Mouse (Mus musculus) myocyte (in vitro differentiated cells): ENCODE results near the gene Zfp318. TPM values are rescaled to one million over a fixed set of nuclear protein-coding genes. Genes with fewer than 3 reads are reported as not detected.

ENCODE experiments used
- H3K27me3 ChIP-seq: one replicate; pipeline ENCODE4 v1.6.1; 2011; ENCODE audit not compliant: control insufficient read depth, insufficient read depth, insufficient read length
- H3K36me3 ChIP-seq: one replicate; pipeline ENCODE4 v1.6.1; 2011; ENCODE audit not compliant: control insufficient read depth, insufficient read depth
- H3K4me2 ChIP-seq: one replicate; pipeline ENCODE4 v1.6.1; 2011; ENCODE audit warnings: low read depth, control low read depth
- H3K4me3 ChIP-seq: one replicate; pipeline ENCODE4 v1.5.1; 2011; ENCODE audit warnings: mild to moderate bottlenecking, control low read depth, moderate library complexity
- H3K79me2 ChIP-seq: one replicate; pipeline ENCODE4 v1.6.1; 2011; ENCODE audit not compliant: control insufficient read depth, insufficient read depth
- H3ac ChIP-seq: one replicate; pipeline ENCODE4 v1.6.1; 2011; ENCODE audit not compliant: control insufficient read depth, insufficient read length
- CEBPB ChIP-seq: IDR thresholded peaks from 2 replicates; pipeline ENCODE4 v1.6.1; 2011; ENCODE audit warnings: mild to moderate bottlenecking, moderate library complexity; ENCODE audit not compliant: poor library complexity, insufficient read depth, severe bottlenecking
- E2F4 ChIP-seq: IDR thresholded peaks from one replicate; pipeline ENCODE4 v1.6.1; 2011; ENCODE audit warnings: mild to moderate bottlenecking, control low read depth, moderate library complexity; ENCODE audit not compliant: insufficient read depth
- MAX ChIP-seq: IDR thresholded peaks from one replicate; pipeline ENCODE4 v1.6.1; 2011; ENCODE audit warnings: low read depth, mild to moderate bottlenecking, control low read depth
- MYOD1 ChIP-seq, 3 experiments: IDR thresholded peaks; one replicate each; pipeline ENCODE4 v1.6.1; 2011; ENCODE audit warnings: control low read depth in 2 of 3, low read depth in 2 of 3, mild to moderate bottlenecking in 2 of 3, moderate library complexity in 1 of 3; ENCODE audit not compliant: insufficient read length in 2 of 3, control insufficient read depth in 1 of 3
- MYOG ChIP-seq, 3 experiments: IDR thresholded peaks; one replicate each; pipeline ENCODE4 v1.6.1; 2011; ENCODE audit warnings: control low read depth in 2 of 3, low read depth in 2 of 3, mild to moderate bottlenecking in 2 of 3; ENCODE audit not compliant: insufficient read length in 2 of 3, control insufficient read depth in 1 of 3, insufficient read depth in 1 of 3
- POLR2A ChIP-seq: IDR thresholded peaks from one replicate; pipeline ENCODE4 v1.6.1; 2011; ENCODE audit warnings: low read depth, mild to moderate bottlenecking, control low read depth, moderate library complexity; ENCODE audit not compliant: insufficient read length
- POLR2AphosphoS2 ChIP-seq: IDR thresholded peaks from one replicate; pipeline ENCODE4 v1.6.1; 2011; ENCODE audit warnings: low read depth, control low read depth; ENCODE audit not compliant: insufficient read length
- REST ChIP-seq: IDR thresholded peaks from one replicate; pipeline ENCODE4 v1.6.1; 2011; ENCODE audit warnings: mild to moderate bottlenecking, control low read depth, moderate library complexity; ENCODE audit not compliant: insufficient read depth, insufficient read length
- SRF ChIP-seq: IDR thresholded peaks from one replicate; pipeline ENCODE4 v1.6.1; 2011; ENCODE audit warnings: low read depth; ENCODE audit not compliant: control insufficient read depth, insufficient read length
- TCF12 ChIP-seq: IDR thresholded peaks from one replicate; pipeline ENCODE4 v1.6.1; 2011; ENCODE audit warnings: mild to moderate bottlenecking, control low read depth; ENCODE audit not compliant: poor library complexity, insufficient read depth, severe bottlenecking
- TCF3 ChIP-seq: IDR thresholded peaks from one replicate; pipeline ENCODE4 v1.6.1; 2011; ENCODE audit warnings: low read depth, control low read depth; ENCODE audit not compliant: insufficient read length
- USF1 ChIP-seq: IDR thresholded peaks from one replicate; pipeline ENCODE4 v1.6.1; 2011; ENCODE audit warnings: low read depth, mild to moderate bottlenecking, control low read depth, moderate library complexity
- polyA plus RNA-seq: library from polyadenylated mRNA; unstranded; fragments of >200 nt; fragmentation: generic; extraction: Trizol; gene quantifications from one replicate; pipeline ENCODE4 v1.2.1, GENCODE M21; 2012; ENCODE audit warnings: missing spikeins

Gene Zfp318
- polyA plus RNA-seq, 1 experiment = 4.2 TPM

GRCm38 (mm10) chr17:46460673-46461072 is 77.1 kb downstream of the Zfp318 start:
- H3K36me3 ChIP-seq = no peaks in the 10 kb centered on the region
- TF ChIP-seq USF1 = no peak
- peak in 1 of 3 experiments; percentile 34 for TF ChIP-seq MYOG (IDR thresholded peaks at IDR 0.05; ENCODE audit: control insufficient read depth in 1 of 3, insufficient read depth in 1 of 3, insufficient read length in 2 of 3, low read depth in 2 of 3)
- TF ChIP-seq SRF = no peak
- TF ChIP-seq CEBPB = no peak
- TF ChIP-seq E2F4 = no peak
- no peak for TF ChIP-seq REST
- no peak for TF ChIP-seq MYOD1 (IDR thresholded peaks at IDR 0.05; ENCODE audit: control insufficient read depth in 1 of 3, insufficient read length in 2 of 3, low read depth in 2 of 3)
- no peak for TF ChIP-seq POLR2A
- no peak overlapping the region for H3K4me2 ChIP-seq
- no peak overlapping the region for H3ac ChIP-seq
- H3K4me3 ChIP-seq = no peak overlapping the region
- peaks cover 90% of the 10 kb centered on the region for H3K27me3 ChIP-seq
- H3K79me2 ChIP-seq = no peaks in the 10 kb centered on the region

GRCm38 (mm10) chr17:46461347-46461746 is 77.8 kb downstream of the Zfp318 start:
- no peak overlapping the region for H3K4me3 ChIP-seq
- H3ac ChIP-seq = no peak overlapping the region
- TF ChIP-seq MYOG (IDR thresholded peaks at IDR 0.05; ENCODE audit: control insufficient read depth in 1 of 3, insufficient read depth in 1 of 3, insufficient read length in 2 of 3, low read depth in 2 of 3) (no peak), REST (no peak), MYOD1 (IDR thresholded peaks at IDR 0.05; ENCODE audit: control insufficient read depth in 1 of 3, insufficient read length in 2 of 3, low read depth in 2 of 3) (no peak), SRF (no peak), MAX (no peak), TCF12 (no peak), TCF3 (no peak), E2F4 (no peak), POLR2AphosphoS2 (no peak), USF1 (no peak), CEBPB (no peak), POLR2A (no peak)
- peaks cover 90% of the 10 kb centered on the region for H3K27me3 ChIP-seq
- no peaks in the 10 kb centered on the region for H3K79me2 ChIP-seq
- H3K4me2 ChIP-seq = no peak overlapping the region
- H3K36me3 ChIP-seq = no peaks in the 10 kb centered on the region

GRCm38 (mm10) chr17:46462226-46462625 is 78.7 kb downstream of the Zfp318 start:
- no peak overlapping the region for H3K4me3 ChIP-seq
- H3ac ChIP-seq = no peak overlapping the region
- no peaks in the 10 kb centered on the region for H3K36me3 ChIP-seq
- no peaks in the 10 kb centered on the region for H3K79me2 ChIP-seq
- H3K4me2 ChIP-seq = no peak overlapping the region
- TF ChIP-seq SRF (no peak), CEBPB (no peak), MAX (no peak), TCF12 (no peak), REST (no peak), TCF3 (no peak), POLR2A (no peak), E2F4 (no peak), MYOG (IDR thresholded peaks at IDR 0.05; ENCODE audit: control insufficient read depth in 1 of 3, insufficient read depth in 1 of 3, insufficient read length in 2 of 3, low read depth in 2 of 3) (no peak), POLR2AphosphoS2 (no peak), MYOD1 (IDR thresholded peaks at IDR 0.05; ENCODE audit: control insufficient read depth in 1 of 3, insufficient read length in 2 of 3, low read depth in 2 of 3) (no peak), USF1 (no peak)
- peaks cover 90% of the 10 kb centered on the region for H3K27me3 ChIP-seq

DNA sequence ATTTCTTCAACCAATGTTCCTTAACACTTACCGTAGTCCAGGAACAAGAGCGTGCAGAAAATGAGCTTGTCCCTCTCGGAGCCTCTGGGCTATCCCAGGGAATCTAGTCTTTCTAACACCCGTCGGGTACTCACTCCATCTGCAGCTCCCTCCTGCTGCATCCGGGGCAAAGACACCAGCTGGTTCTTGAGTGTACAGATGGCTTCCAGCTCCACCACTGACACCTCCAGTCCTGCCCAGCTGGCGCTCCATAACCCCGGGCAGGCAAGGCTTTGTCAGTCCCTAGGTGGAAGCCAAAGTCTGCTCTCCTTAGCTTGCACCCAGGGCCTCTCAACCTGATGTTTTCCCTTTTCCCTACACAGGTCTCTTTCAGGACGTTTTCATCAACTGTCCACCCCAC is 84.3 kb downstream of the Zfp318 start:
- TF ChIP-seq USF1 = no peak
- TF ChIP-seq CEBPB = no peak
- no peak for TF ChIP-seq REST
- no peak for TF ChIP-seq MYOD1 (IDR thresholded peaks at IDR 0.05; ENCODE audit: control insufficient read depth in 1 of 3, insufficient read length in 2 of 3, low read depth in 2 of 3)
- TF ChIP-seq POLR2A = no peak
- TF ChIP-seq MYOG (IDR thresholded peaks at IDR 0.05; ENCODE audit: control insufficient read depth in 1 of 3, insufficient read depth in 1 of 3, insufficient read length in 2 of 3, low read depth in 2 of 3) = no peak
- TF ChIP-seq MAX = no peak
- no peak for TF ChIP-seq E2F4
- no peak for TF ChIP-seq POLR2AphosphoS2
- TF ChIP-seq SRF = no peak
- TF ChIP-seq TCF12 = no peak
- TF ChIP-seq TCF3 = no peak
- Histone ChIP-seq H3K4me3 (no peak overlapping the region), H3ac (no peak overlapping the region), H3K36me3 (no peaks in the 10 kb centered on the region), H3K27me3 (peaks cover 86% of the 10 kb centered on the region), H3K79me2 (no peaks in the 10 kb centered on the region), H3K4me2 (no peak overlapping the region)

Other genes starting within 250 kb of the Zfp318 start
- 3.6 TPM for gene Rsph9, start 239.5 kb upstream of the Zfp318 start, polyA plus RNA-seq
- gene Mad2l1bp, start 230.2 kb upstream of the Zfp318 start, polyA plus RNA-seq = 26.8 TPM
- gene Gtpbp2, start 222.7 kb upstream of the Zfp318 start, polyA plus RNA-seq = 125 TPM
- gene Polh, start 181.1 kb upstream of the Zfp318 start, polyA plus RNA-seq = 6.0 TPM
- 31.9 TPM for gene Xpo5, start 180.9 kb upstream of the Zfp318 start, polyA plus RNA-seq
- gene Polr1c, start 135.7 kb upstream of the Zfp318 start, polyA plus RNA-seq = 105 TPM
- gene Yipf3, start 135.7 kb upstream of the Zfp318 start, polyA plus RNA-seq = 112 TPM
- gene Lrrc73, start 130.2 kb upstream of the Zfp318 start, polyA plus RNA-seq = 2.0 TPM
- 50.9 TPM for gene Tjap1, start 100.7 kb upstream of the Zfp318 start, polyA plus RNA-seq
- 1.8 TPM for gene Dlk2, start 86.3 kb upstream of the Zfp318 start, polyA plus RNA-seq
- gene Abcc10, start 55.4 kb upstream of the Zfp318 start, polyA plus RNA-seq = 4.6 TPM
- gene Crip3, start 45.2 kb downstream of the Zfp318 start, polyA plus RNA-seq = not detected
- gene Slc22a7, start 54.7 kb downstream of the Zfp318 start, polyA plus RNA-seq = not detected
- gene Ttbk1, start 103.9 kb downstream of the Zfp318 start, polyA plus RNA-seq = not detected
- gene Dnph1, start 113.0 kb downstream of the Zfp318 start, polyA plus RNA-seq = 22.6 TPM
- gene Cul9, start 162.7 kb downstream of the Zfp318 start, polyA plus RNA-seq = 0.43 TPM
- 51.1 TPM for gene Srf, start 172.4 kb downstream of the Zfp318 start, polyA plus RNA-seq
- 15.6 TPM for gene Ptk7, start 245.8 kb downstream of the Zfp318 start, polyA plus RNA-seq